Mouse (Mus musculus) cerebellum, adult 11 months (tissue): Measurements from ENCODE around the gene Fnbp1.

Experiments
- DNase-seq: peaks from one replicate; pipeline ENCODE4 v3.0.0; 2022

The Fnbp1 gene

GRCm38 (mm10) chr2:31061868-31062628 is 79.8 kb downstream of the Fnbp1 start:
- DNase-seq: no peak

DNA sequence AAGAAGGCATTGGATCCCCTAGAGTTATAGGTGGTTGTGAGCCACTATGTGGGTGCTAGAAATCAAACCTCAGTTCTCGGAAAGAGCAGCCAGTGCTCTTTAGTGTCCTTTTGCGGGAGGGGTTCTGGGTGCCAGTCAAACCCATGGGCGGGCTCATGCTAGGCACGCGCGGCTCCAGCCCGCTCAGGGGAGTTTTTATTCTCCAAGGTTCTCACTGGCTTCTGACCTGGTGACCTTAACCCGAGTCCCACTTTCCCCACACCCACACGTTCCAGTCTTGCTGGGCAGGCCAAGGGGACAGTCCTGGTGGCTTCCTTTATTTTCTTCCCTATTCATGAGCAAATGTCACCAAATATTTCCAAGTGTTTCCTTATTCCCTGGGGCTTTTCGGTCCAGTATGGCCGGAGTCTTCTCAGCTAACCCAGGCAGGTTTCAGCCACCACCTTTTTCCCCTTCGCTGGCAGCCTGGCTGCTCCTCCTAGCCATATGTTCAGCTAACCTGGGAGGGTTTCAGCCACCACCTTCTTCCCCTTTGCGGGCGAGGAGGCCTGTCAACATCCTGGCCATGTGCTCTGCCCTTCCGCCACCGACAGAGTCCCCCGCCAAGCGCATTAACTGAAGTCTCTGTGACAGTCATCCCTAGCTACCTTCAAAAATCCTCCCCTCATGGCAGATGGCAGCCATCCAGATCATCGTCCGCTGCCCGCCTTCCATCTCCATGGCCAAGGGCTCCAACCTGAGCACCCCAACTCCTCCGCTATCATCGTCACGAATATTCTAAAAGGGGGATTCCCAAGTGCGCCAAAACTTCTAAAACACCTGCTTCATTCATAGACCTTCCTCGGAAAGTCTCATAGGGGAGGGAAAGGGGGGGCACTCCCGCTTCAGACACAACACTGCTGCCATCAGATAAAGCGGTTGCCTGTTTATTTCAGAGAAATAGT is 80.7 kb downstream of the Fnbp1 start:
- DNase-seq: peak; percentile 92

DNA sequence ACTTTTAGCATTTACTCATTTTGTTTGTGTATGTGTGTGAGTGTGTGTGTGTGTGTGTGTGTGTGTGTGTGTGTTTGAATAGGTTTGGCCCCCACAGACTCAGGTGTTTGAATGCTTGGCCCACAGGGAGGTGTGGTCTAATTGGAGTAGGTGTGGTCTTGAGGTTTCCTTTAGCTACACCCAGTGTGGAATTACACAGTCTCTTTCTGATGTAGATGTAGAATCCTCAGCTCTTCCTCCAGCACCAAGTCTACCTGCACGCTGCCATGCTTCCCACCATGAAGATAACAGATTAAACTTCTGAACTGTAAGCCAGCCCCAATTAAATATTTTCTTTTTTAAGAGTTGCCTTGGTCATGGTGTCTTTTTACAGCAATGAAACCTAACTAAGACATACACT is 81.5 kb downstream of the Fnbp1 start:
- no peak for DNase-seq

GRCm38 (mm10) chr2:31058443-31058842 is 83.4 kb downstream of the Fnbp1 start:
- no peak for DNase-seq

GRCm38 (mm10) chr2:31057549-31058177 is 84.1 kb downstream of the Fnbp1 start:
- peak; percentile 74 for DNase-seq

DNA sequence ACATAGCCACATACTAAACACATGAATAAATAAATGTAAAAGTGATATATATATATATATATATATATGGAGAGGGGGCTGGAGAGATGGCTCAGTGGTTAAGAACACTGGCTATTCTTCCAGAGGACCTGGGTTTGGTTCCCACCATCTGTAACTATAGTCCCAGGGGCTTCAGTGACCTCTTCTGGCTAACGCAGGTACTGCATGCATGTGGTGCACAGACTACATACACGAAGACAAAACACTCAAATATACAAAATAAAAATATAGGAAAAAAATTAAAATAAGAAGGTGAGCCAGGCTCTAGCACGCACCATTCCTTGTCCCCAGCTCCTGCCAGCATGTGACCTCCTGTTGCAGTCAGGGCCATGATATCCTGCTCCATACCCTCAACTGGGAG is 85.7 kb downstream of the Fnbp1 start:
- no peak for DNase-seq

DNA sequence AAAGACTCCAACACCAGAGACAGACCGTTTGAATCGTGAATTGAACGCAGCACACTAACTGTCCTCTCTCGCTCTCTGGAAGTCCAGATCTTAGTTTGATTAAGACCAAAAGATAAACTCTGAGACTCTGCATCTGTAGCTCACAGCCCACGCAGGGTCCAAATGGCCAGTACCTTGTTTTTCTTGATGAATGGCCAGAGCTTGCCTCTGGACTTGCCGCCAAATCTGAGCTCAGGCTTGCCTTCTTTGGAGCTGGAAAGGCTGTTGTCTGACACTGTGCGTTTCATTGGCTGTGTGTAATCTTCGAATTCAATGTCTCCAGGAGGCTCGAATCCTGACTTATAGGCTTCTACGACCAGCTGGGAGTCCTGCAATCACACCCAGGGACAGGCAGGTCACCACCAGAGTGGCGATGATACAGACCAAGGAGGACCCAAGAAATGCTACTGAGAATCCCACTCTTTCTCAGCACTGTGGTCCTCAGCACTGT is 87.9 kb downstream of the Fnbp1 start:
- DNase-seq: no peak

DNA sequence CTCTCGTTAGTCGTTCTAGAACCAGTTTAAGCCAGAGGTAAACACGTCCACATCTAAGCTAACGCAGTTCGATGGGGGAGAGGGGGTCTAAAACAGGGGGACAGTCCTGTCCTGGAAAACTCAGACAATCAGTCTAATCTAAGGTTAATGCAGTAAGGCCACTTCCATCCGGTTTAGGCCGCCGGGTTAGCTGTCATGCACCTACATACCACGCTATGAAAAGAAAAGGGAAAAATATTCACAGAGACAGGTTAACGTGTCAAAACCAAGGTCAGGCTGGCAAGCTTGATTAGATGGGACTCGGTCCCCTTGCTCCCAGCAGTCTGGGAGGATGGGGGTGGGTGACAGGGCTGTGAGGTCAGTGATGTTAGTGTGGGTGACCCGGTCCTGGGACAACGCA is 88.4 kb downstream of the Fnbp1 start:
- no peak for DNase-seq

- DNase-seq: no peak
Measured at GRCm38 (mm10) chr2:31052441-31052840, 89.4 kb downstream of the Fnbp1 start.

- DNase-seq: no peak
Measured at GRCm38 (mm10) chr2:31048037-31048436, 93.8 kb downstream of the Fnbp1 start.

GRCm38 (mm10) chr2:31043856-31044255 is 98.0 kb downstream of the Fnbp1 start:
- no peak for DNase-seq

- no peak for DNase-seq
Measured at GRCm38 (mm10) chr2:31042881-31043280, 98.9 kb downstream of the Fnbp1 start.

- DNase-seq: no peak
Measured at GRCm38 (mm10) chr2:31041386-31041785, 100.4 kb downstream of the Fnbp1 start.

GRCm38 (mm10) chr2:31040487-31040886 is 101.3 kb downstream of the Fnbp1 start:
- DNase-seq: no peak

- DNase-seq: no peak
Measured at GRCm38 (mm10) chr2:31040043-31040442, 101.8 kb downstream of the Fnbp1 start.

DNA sequence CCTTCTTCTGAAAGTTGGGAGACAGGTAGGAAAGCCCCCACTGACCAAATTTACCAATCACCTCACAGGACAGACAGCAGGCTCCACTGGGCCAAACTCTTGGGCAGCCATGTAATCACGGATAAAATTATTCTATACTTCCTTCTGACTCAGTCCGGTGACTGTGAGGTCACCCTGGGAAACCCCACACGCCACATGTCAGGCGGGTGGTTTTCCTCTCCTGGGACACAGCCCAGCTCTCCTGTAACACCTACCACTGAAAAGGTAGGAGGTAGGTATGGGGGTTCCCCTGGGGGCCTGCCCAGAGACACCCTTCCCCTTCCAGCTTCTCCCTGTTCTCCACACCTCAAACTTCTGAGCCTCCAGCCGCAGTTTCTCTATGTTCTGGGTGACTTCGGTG is 105.0 kb downstream of the Fnbp1 start:
- DNase-seq: no peak

- no peak for DNase-seq
Measured at GRCm38 (mm10) chr2:31031972-31032371, 109.8 kb downstream of the Fnbp1 start.

- no peak for DNase-seq
Measured at GRCm38 (mm10) chr2:31026642-31027041, 115.2 kb downstream of the Fnbp1 start.

- DNase-seq: no peak
Measured at GRCm38 (mm10) chr2:31025458-31025857, 116.3 kb downstream of the Fnbp1 start.

DNA sequence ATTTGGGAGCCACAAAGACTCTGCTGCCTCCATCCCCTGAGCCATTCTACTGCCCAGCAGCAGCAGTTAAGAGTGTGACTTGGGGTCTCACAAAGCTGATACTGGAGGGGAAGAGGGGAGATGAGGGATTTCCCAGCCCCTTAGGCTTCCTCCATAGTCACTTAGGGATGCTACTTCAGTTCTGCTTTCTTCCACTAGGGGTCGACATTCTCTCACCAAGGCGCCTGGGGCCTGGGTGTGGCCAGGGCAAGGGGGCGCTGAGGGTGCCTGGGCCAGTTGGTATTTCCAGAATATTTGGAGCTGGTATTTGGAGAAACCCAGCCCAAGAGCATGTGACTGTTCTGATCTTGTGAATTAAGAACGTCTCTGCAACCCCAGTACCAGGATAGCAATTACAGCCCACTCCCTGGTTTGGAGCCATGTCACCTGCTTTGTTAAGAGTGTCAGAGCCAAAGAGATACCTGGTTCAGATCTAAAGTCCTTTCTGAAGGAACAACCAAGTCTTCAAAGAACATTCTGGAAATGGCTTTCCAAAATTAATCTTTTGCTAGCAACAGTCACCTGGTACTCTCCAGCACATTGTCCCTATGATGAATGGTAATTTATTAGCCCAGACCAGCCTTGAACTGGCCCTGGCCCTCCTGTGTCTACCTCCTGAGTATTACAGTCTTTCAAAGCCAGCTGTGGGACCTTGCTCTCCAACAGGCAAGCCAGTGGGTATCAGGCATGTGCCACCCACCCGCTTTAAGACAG is 117.0 kb downstream of the Fnbp1 start:
- DNase-seq: peak; percentile 78

DNA sequence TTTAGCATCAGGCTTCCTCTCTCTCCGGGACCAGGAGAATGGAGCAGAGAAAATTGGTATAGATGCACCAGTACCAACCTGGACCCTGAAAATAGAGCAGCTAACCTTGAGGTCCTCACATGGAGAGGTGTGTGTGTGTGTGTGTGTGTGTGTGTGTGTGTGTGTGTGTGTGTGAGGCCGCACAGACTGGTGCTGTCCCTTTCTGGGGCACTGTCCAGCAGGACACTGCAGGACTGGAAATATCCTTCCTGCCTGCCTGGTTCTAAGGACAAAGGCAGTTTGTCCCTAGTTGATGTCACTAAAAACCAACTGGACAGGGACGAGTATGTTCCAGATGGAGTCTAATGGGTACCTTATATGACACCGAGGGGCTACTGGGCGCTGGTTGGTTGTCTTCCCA is 117.9 kb downstream of the Fnbp1 start:
- no peak for DNase-seq

DNA sequence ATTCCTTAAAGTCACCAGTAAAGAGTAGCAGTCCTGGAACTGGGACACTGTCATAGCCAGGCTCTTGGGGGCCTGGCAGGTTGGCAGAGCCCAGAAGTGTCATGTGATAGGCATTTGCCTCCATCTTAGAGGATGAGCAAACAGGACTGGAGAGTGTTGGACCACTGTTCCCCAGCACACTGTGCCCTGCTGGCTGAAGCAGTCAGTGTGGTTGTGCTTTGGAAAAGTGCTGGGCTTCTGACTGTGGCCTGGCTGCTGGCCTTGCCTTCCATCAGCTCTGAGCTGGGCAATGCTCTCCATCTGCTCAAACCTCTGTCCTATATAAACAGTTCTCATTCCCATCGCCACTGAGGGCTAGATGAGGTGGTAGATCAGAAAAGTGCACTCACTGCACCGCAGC is 121.6 kb downstream of the Fnbp1 start:
- DNase-seq: no peak

DNA sequence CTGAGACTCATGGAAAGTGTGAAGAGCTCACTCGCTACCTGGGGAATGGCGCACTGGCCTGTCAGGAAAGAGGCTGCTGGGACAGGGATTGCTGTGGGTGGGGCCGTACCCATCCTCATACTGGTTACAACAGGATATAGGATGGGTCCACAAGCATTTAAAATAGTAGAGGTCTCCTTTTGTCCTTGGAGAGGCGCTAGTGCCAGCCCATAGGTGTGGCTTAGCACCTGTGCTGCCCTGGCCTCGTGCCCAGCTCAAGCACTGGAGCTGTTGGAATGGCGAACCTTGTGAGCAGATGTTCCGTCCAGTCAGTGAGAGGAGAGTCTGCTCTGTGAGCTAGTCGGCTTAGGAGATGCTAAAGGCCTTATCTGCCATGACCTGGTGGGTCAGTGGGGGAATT is 122.8 kb downstream of the Fnbp1 start:
- DNase-seq: peak; percentile 62
